Comparison of ENCODE assay signal across 9 mouse cellular contexts in genomic region chr7:120865832-120866231, GRCm38 (mm10). TPM values are rescaled to one million over a fixed set of nuclear protein-coding genes. Genes with fewer than 3 reads are reported as not detected.
DNase-seq lines count a peak whose midpoint lies in the region; ATAC-seq and TF ChIP-seq lines count a peak whose summit lies in the region.
"Had no signal": no experiment of that assay in that cellular context is flagged by ENCODE, and none has a peak within 500 bp of the region (broad histone marks: within the 10 kb centered on the region; RNA-seq: fewer than 3 reads in every experiment).

No protein-coding gene starts in this region.

- peak; percentile 57 for TF ChIP-seq EP300 in liver, embryonic 14.5 days (IDR thresholded peaks at IDR 0.05; ENCODE audit: low read depth)

- no peak overlapping the region for H3K4me3 ChIP-seq in kidney, embryonic 14.5 days (ENCODE audit: low read length)
- H3K4me3 ChIP-seq in kidney, adult 2 months (ENCODE audit: insufficient read depth, low read depth, low read length), result no peak overlapping the region
- no peak overlapping the region for H3K4me3 ChIP-seq in embryonic facial prominence, embryonic 12.5 days
- peak overlapping the region in 1 of 2 experiments; percentile 14; a peak in 2 of 4 replicates for H3K4me3 ChIP-seq in liver, embryonic 14.5 days (ENCODE audit: insufficient read depth in 1 of 2, low read depth in 2 of 2, low read length in 2 of 2)
- H3K4me3 ChIP-seq in neural tube, embryonic 14.5 days (ENCODE audit: low read depth, low read length), result no peak overlapping the region

- no peak for TF ChIP-seq POLR2A in kidney, adult 2 months (IDR thresholded peaks at IDR 0.05; ENCODE audit: low read depth, low read length)

- H3K9ac ChIP-seq in kidney, embryonic 14.5 days (ENCODE audit: low read depth, low read length), result no peak overlapping the region
- H3K9ac ChIP-seq in embryonic facial prominence, embryonic 12.5 days, result no peak overlapping the region
- peak overlapping the region; percentile 80 for H3K9ac ChIP-seq in liver, embryonic 14.5 days (replicated peaks)
- no peak overlapping the region for H3K9ac ChIP-seq in neural tube, embryonic 14.5 days (replicated peaks; ENCODE audit: low read depth, low read length)

- intact Hi-C loops in heart, postnatal 25 days (cut with DNase I), result loop anchor here (2.0 kb wide), 1 partner anchor 21 kb away; no protein-coding TSS in a partner anchor

- H3K9me3 ChIP-seq in kidney, embryonic 14.5 days (ENCODE audit: control insufficient read depth, low read length), result no peaks in the 10 kb centered on the region
- no peaks in the 10 kb centered on the region for H3K9me3 ChIP-seq in embryonic facial prominence, embryonic 12.5 days
- no peaks in the 10 kb centered on the region for H3K9me3 ChIP-seq in liver, embryonic 14.5 days (ENCODE audit: control insufficient read depth, low read length)
- H3K9me3 ChIP-seq in neural tube, embryonic 14.5 days (ENCODE audit: control insufficient read depth, low read length), result no peaks in the 10 kb centered on the region

- H3K36me3 ChIP-seq in kidney, embryonic 14.5 days (ENCODE audit: control insufficient read depth, insufficient read depth, low read length), result no peaks in the 10 kb centered on the region
- H3K36me3 ChIP-seq in kidney, adult 2 months (ENCODE audit: control insufficient read depth, insufficient read depth, low read length), result no peaks in the 10 kb centered on the region
- H3K36me3 ChIP-seq in embryonic facial prominence, embryonic 12.5 days, result no peaks in the 10 kb centered on the region
- peaks cover 15% of the 10 kb centered on the region for H3K36me3 ChIP-seq in liver, embryonic 14.5 days (replicated peaks; ENCODE audit: control insufficient read depth, insufficient read depth, low read depth)
- no peaks in the 10 kb centered on the region for H3K36me3 ChIP-seq in neural tube, embryonic 14.5 days (ENCODE audit: control insufficient read depth, insufficient read depth, low read length)

- peaks cover 55% of the 10 kb centered on the region for H3K4me1 ChIP-seq in kidney, embryonic 14.5 days (ENCODE audit: control insufficient read depth, insufficient read depth, low read length)
- no peaks in the 10 kb centered on the region for H3K4me1 ChIP-seq in kidney, adult 2 months (ENCODE audit: control insufficient read depth, insufficient read depth, low read length)
- H3K4me1 ChIP-seq in embryonic facial prominence, embryonic 12.5 days, result peaks cover 76% of the 10 kb centered on the region
- peaks cover 82 to 88% of the 10 kb centered on the region in 2 experiments for H3K4me1 ChIP-seq in liver, embryonic 14.5 days (replicated peaks; ENCODE audit: control insufficient read depth in 2 of 2, insufficient read depth in 2 of 2, low read length in 1 of 2)
- H3K4me1 ChIP-seq in neural tube, embryonic 14.5 days (ENCODE audit: control insufficient read depth, insufficient read depth, low read length), result peaks cover 18% of the 10 kb centered on the region

- 56% methylated on average over 4 of the region's 4 CpGs for WGBS in kidney, embryonic 14.5 days
- WGBS in kidney, adult 2 months, result 83% methylated on average over 4 of the region's 4 CpGs
- 58% methylated on average over 4 of the region's 4 CpGs for WGBS in embryonic facial prominence, embryonic 12.5 days
- WGBS in liver, embryonic 14.5 days (ENCODE audit: insufficient replicate concordance), result 34% methylated on average over 4 of the region's 4 CpGs
- 45% methylated on average over 4 of the region's 4 CpGs for WGBS in neural tube, embryonic 14.5 days

- ATAC-seq in kidney, embryonic 14.5 days (ENCODE audit: low FRiP score, low TSS enrichment), result no peak
- no peak for ATAC-seq in embryonic facial prominence, embryonic 12.5 days (ENCODE audit: insufficient number of reproducible peaks, insufficient read depth, low FRiP score, low TSS enrichment)
- ATAC-seq in liver, embryonic 14.5 days (ENCODE audit: insufficient read depth), result peak; percentile 84
- ATAC-seq in neural tube, embryonic 14.5 days (ENCODE audit: low read depth), result no peak

- TF ChIP-seq CTCF in kidney, adult 2 months (conservative IDR thresholded peaks at IDR 0.05; ENCODE audit: insufficient read depth, insufficient read length, low read depth, low read length), result no peak
- 0 out of 2 replicates have a peak, but pooled peaks have one; percentile 16 for TF ChIP-seq CTCF in liver, embryonic 14.5 days (IDR thresholded peaks at IDR 0.05; ENCODE audit: low read depth)

- H3K27me3 ChIP-seq in kidney, embryonic 14.5 days (ENCODE audit: control insufficient read depth, insufficient read depth, low read length), result no peaks in the 10 kb centered on the region
- no peaks in the 10 kb centered on the region for H3K27me3 ChIP-seq in kidney, adult 2 months (replicated peaks; ENCODE audit: control insufficient read depth, insufficient read depth, low read length)
- no peaks in the 10 kb centered on the region for H3K27me3 ChIP-seq in embryonic facial prominence, embryonic 12.5 days
- H3K27me3 ChIP-seq in liver, embryonic 14.5 days (ENCODE audit: control insufficient read depth, insufficient read depth, low read length), result no peaks in the 10 kb centered on the region
- H3K27me3 ChIP-seq in neural tube, embryonic 14.5 days (ENCODE audit: control insufficient read depth, insufficient read depth, low read length), result no peaks in the 10 kb centered on the region

- no peak overlapping the region for H3K4me2 ChIP-seq in kidney, embryonic 14.5 days (replicated peaks; ENCODE audit: low read depth, low read length)
- H3K4me2 ChIP-seq in embryonic facial prominence, embryonic 12.5 days (replicated peaks), result no peak overlapping the region
- H3K4me2 ChIP-seq in liver, embryonic 14.5 days (ENCODE audit: low read depth), result peak overlapping the region; percentile 63
- no peak overlapping the region for H3K4me2 ChIP-seq in neural tube, embryonic 14.5 days (ENCODE audit: low read depth, low read length)

- DNase-seq in kidney, adult 2 months, result no peak
- peak; percentile 50 for DNase-seq in heart, postnatal 25 days (ENCODE audit: low spot score)
- DNase-seq in liver, embryonic 14.5 days (ENCODE audit: low read depth in 3 of 3, low spot score in 3 of 3), result peak; percentile 84 to 85 (median 84)
- DNase-seq in embryo, embryonic 11 days, result no peak
- no peak for DNase-seq in cerebellum, adult 18-20 months

- H3K27ac ChIP-seq in kidney, embryonic 14.5 days (ENCODE audit: low read depth, low read length), result peak overlapping the region; percentile 20; the same call in 1 of the 2 replicates
- no peak overlapping the region for H3K27ac ChIP-seq in kidney, adult 2 months (ENCODE audit: insufficient read depth, low read depth, low read length)
- peak overlapping the region; percentile 72 for H3K27ac ChIP-seq in embryonic facial prominence, embryonic 12.5 days
- peak overlapping the region; percentile 99 for H3K27ac ChIP-seq in liver, embryonic 14.5 days
- peak overlapping the region; percentile 49; the same call in 1 of the 2 replicates for H3K27ac ChIP-seq in neural tube, embryonic 14.5 days (ENCODE audit: low read depth, low read length)

RNA-seq across cellular contexts. Expression of gene Eef2k, which starts 23.2 kb away (rescaled TPM):
- polyA plus RNA-seq in kidney, embryonic 14.5 days (2014; fragmentation: Nextera tagmentation; extraction: Ambion mirVana), result 7.3 and 8.6 TPM in 2 replicates
- 5.5 and 6.4 TPM in 2 replicates for polyA plus RNA-seq in kidney, adult 2 months (2012; rRNA removed)
- polyA plus RNA-seq in embryonic facial prominence, embryonic 12.5 days (2016; fragmentation: Nextera tagmentation; extraction: Ambion mirVana), result 38.7 and 39.4 TPM in 2 replicates
- total RNA-seq in heart, postnatal 25 days (2021), result 10 to 100 TPM; 27.7 to 32.5 TPM
- polyA plus RNA-seq in liver, embryonic 14.5 days (2012; rRNA removed), result 21.5 and 30.2 TPM in 2 replicates
- polyA plus RNA-seq in liver, embryonic 14.5 days (2014; fragmentation: Nextera tagmentation; extraction: Ambion mirVana), result 13.4 and 14.5 TPM in 2 replicates
- 11.6 and 16.9 TPM in 2 replicates for polyA plus RNA-seq in neural tube, embryonic 14.5 days (2014; fragmentation: Nextera tagmentation; extraction: Ambion mirVana)

RNA-seq across cellular contexts. Expression of gene Polr3e, which starts 51.7 kb away (rescaled TPM):
- 25.6 and 31.2 TPM in 2 replicates for polyA plus RNA-seq in kidney, embryonic 14.5 days (2014; fragmentation: Nextera tagmentation; extraction: Ambion mirVana)
- polyA plus RNA-seq in kidney, adult 2 months (2012; rRNA removed), result 25.9 and 26.9 TPM in 2 replicates
- polyA plus RNA-seq in embryonic facial prominence, embryonic 12.5 days (2016; fragmentation: Nextera tagmentation; extraction: Ambion mirVana), result 41.2 and 42.7 TPM in 2 replicates
- 1 to 10 TPM; 8.2 to 8.7 TPM for total RNA-seq in heart, postnatal 25 days (2021)
- polyA plus RNA-seq in liver, embryonic 14.5 days (2012; rRNA removed), result 5.8 and 9.2 TPM in 2 replicates
- polyA plus RNA-seq in liver, embryonic 14.5 days (2014; fragmentation: Nextera tagmentation; extraction: Ambion mirVana), result 6.6 and 7.1 TPM in 2 replicates
- polyA plus RNA-seq in neural tube, embryonic 14.5 days (2014; fragmentation: Nextera tagmentation; extraction: Ambion mirVana), result 14.5 and 16.2 TPM in 2 replicates

RNA-seq across cellular contexts. Expression of gene Gm5737, which starts 53.7 kb away (rescaled TPM):
- polyA plus RNA-seq in kidney, embryonic 14.5 days (2014; fragmentation: Nextera tagmentation; extraction: Ambion mirVana), result not detected in 2 replicates
- not detected in 2 replicates for polyA plus RNA-seq in kidney, adult 2 months (2012; rRNA removed)
- polyA plus RNA-seq in embryonic facial prominence, embryonic 12.5 days (2016; fragmentation: Nextera tagmentation; extraction: Ambion mirVana), result not detected in 2 replicates
- not detected for total RNA-seq in heart, postnatal 25 days (2021)
- polyA plus RNA-seq in liver, embryonic 14.5 days (2012; rRNA removed), result not detected in 2 replicates
- polyA plus RNA-seq in liver, embryonic 14.5 days (2014; fragmentation: Nextera tagmentation; extraction: Ambion mirVana), result not detected in 2 replicates
- not detected in 2 replicates for polyA plus RNA-seq in neural tube, embryonic 14.5 days (2014; fragmentation: Nextera tagmentation; extraction: Ambion mirVana)
- total RNA-seq: left cerebral cortex, postnatal 36 days had no signal

Comparison
In these comparisons a context has a peak if more than half of its experiments do, and no peak if none do; other contexts are left out.
1. DNase-seq: peak in heart, postnatal 25 days (single experiment) and liver, embryonic 14.5 days (3 of 3); none in kidney, adult 2 months (single experiment), embryo, embryonic 11 days (single experiment) and cerebellum, adult 18-20 months (0 of 2).